Mouse (Mus musculus) lung, postnatal 25 days (tissue): ENCODE measurements at regions not wholly inside any gene's neighbourhood (a gene's known extent, or its start where the extent isn't known, plus 50 kb on each side); places are given as distances from the start of the nearest gene placed in this dataset.

Source experiments
- DNase-seq: peaks from one replicate; pipeline ENCODE4 v3.0.0; 2022; ENCODE audit warnings: low spot score

- no peak for DNase-seq
Observed at GRCm38 (mm10) chr9:46633952-46634351, 314.2 kb upstream of the 4931429L15Rik start.

GRCm38 (mm10) chr9:46632576-46632975 is 312.8 kb upstream of the 4931429L15Rik start:
- DNase-seq, result no peak

- no peak for DNase-seq
Observed at GRCm38 (mm10) chr9:46622255-46622654, 302.5 kb upstream of the 4931429L15Rik start.

- DNase-seq, result no peak
Observed at GRCm38 (mm10) chr9:46621851-46622250, 302.1 kb upstream of the 4931429L15Rik start.

GRCm38 (mm10) chr9:46610101-46611005 is 290.6 kb upstream of the 4931429L15Rik start:
- DNase-seq, result no peak

GRCm38 (mm10) chr9:46608695-46609094 is 288.9 kb upstream of the 4931429L15Rik start:
- DNase-seq, result no peak

GRCm38 (mm10) chr9:46600803-46601202 is 281.0 kb upstream of the 4931429L15Rik start:
- no peak for DNase-seq

GRCm38 (mm10) chr9:46599931-46600708 is 280.3 kb upstream of the 4931429L15Rik start:
- no peak for DNase-seq

GRCm38 (mm10) chr9:46598518-46598917 is 278.7 kb upstream of the 4931429L15Rik start:
- no peak for DNase-seq

- DNase-seq, result no peak
Observed at GRCm38 (mm10) chr9:46593444-46593843, 273.7 kb upstream of the 4931429L15Rik start.

GRCm38 (mm10) chr9:46592908-46593307 is 273.1 kb upstream of the 4931429L15Rik start:
- no peak for DNase-seq

GRCm38 (mm10) chr9:46586818-46587217 is 267.0 kb upstream of the 4931429L15Rik start:
- no peak for DNase-seq

GRCm38 (mm10) chr9:46581844-46582243 is 262.1 kb upstream of the 4931429L15Rik start:
- DNase-seq, result no peak

GRCm38 (mm10) chr9:46562301-46562700 is 242.5 kb upstream of the 4931429L15Rik start:
- DNase-seq, result no peak

- no peak for DNase-seq
Observed at GRCm38 (mm10) chr9:46558481-46558880, 238.7 kb upstream of the 4931429L15Rik start.

- DNase-seq, result no peak
Observed at GRCm38 (mm10) chr9:46557781-46558180, 238.0 kb upstream of the 4931429L15Rik start.

GRCm38 (mm10) chr9:46555156-46555555 is 235.4 kb upstream of the 4931429L15Rik start:
- no peak for DNase-seq

- no peak for DNase-seq
Observed at GRCm38 (mm10) chr9:46554586-46555152, 234.9 kb upstream of the 4931429L15Rik start.

- no peak for DNase-seq
Observed at GRCm38 (mm10) chr9:46549416-46549815, 229.6 kb upstream of the 4931429L15Rik start.

- DNase-seq, result no peak
Observed at GRCm38 (mm10) chr9:46544326-46544725, 224.5 kb upstream of the 4931429L15Rik start.

- DNase-seq, result no peak
Observed at GRCm38 (mm10) chr9:46541001-46541400, 221.2 kb upstream of the 4931429L15Rik start.

GRCm38 (mm10) chr9:46538616-46539015 is 218.8 kb upstream of the 4931429L15Rik start:
- no peak for DNase-seq
